Mouse (Mus musculus): ENCODE measurements at regions not wholly inside any gene's neighbourhood (a gene's known extent, or its start where the extent isn't known, plus 50 kb on each side); places are given as distances from the start of the nearest gene placed in this dataset.

DNA sequence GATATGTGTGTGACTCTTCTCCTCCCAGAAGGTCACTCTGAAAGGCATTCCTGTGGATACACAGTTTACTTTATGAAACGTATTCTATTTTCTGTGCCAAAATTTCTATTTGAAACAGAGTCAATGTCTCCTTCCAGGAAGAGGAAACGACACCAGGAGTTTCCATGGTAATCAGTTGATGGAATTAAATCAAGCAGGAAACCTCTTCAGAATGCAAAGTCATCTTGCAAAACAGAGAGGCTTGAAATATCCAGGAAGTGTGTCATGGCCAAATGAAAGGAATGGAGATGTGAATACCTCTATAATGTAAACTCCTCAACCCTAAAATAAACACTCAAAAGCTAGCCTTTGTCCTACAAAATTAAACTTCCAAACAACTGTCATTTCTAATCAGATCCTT, 189.0 kb upstream of the Agr3 start:
- H3K4me2 ChIP-seq (ENCODE audit: low read length) = no peak overlapping the region
- no peaks in the 10 kb centered on the region for H3K4me1 ChIP-seq (ENCODE audit: control insufficient read depth, insufficient read depth, low read length)
- ATAC-seq = 0 out of 2 replicates have a peak, but pooled peaks have one; percentile 14
- 50% methylated on average over 2 of the region's 2 CpGs for WGBS
- no peaks in the 10 kb centered on the region for H3K9me3 ChIP-seq (replicated peaks; ENCODE audit: control insufficient read depth, low read length, poor library complexity, severe bottlenecking)
- H3K9ac ChIP-seq (ENCODE audit: low read depth, low read length) = no peak overlapping the region
- H3K27ac ChIP-seq (ENCODE audit: low read length) = no peak overlapping the region
- no peaks in the 10 kb centered on the region for H3K27me3 ChIP-seq (ENCODE audit: control insufficient read depth, insufficient read depth, low read depth, low read length)
- no peak overlapping the region for H3K4me3 ChIP-seq (ENCODE audit: low read depth, low read length)
- H3K36me3 ChIP-seq (ENCODE audit: control insufficient read depth, insufficient read depth, low read length) = no peaks in the 10 kb centered on the region

DNA sequence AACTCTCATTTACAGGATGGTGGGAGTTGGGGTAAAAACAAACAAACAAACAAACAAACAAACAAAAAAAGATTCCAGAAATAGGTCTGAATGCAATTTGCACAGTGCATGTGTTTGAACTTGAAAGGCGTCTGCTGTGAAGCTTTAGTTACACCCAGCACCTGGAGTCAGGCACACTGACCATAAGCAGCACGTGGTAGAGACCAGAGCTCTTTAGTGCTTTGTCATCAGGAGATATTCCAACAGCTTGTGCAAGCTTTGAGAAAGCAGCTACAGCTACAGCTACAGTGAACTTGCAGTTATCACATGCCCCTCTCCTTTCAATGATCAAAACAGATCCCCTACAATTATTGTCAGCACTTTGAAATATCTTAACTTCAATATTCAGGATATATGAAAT, 190.4 kb upstream of the Agr3 start:
- H3K9me3 ChIP-seq (replicated peaks; ENCODE audit: control insufficient read depth, low read length, poor library complexity, severe bottlenecking) = no peaks in the 10 kb centered on the region
- H3K4me1 ChIP-seq (ENCODE audit: control insufficient read depth, insufficient read depth, low read length) = no peaks in the 10 kb centered on the region
- WGBS = 66% methylated on average over 2 of the region's 2 CpGs
- ATAC-seq = no peak
- H3K36me3 ChIP-seq (ENCODE audit: control insufficient read depth, insufficient read depth, low read length) = no peaks in the 10 kb centered on the region
- H3K27me3 ChIP-seq (ENCODE audit: control insufficient read depth, insufficient read depth, low read depth, low read length) = no peaks in the 10 kb centered on the region
- H3K4me2 ChIP-seq (ENCODE audit: low read length) = no peak overlapping the region
- no peak overlapping the region for H3K9ac ChIP-seq (ENCODE audit: low read depth, low read length)
- no peak overlapping the region for H3K27ac ChIP-seq (ENCODE audit: low read length)
- no peak overlapping the region for H3K4me3 ChIP-seq (ENCODE audit: low read depth, low read length)

DNA sequence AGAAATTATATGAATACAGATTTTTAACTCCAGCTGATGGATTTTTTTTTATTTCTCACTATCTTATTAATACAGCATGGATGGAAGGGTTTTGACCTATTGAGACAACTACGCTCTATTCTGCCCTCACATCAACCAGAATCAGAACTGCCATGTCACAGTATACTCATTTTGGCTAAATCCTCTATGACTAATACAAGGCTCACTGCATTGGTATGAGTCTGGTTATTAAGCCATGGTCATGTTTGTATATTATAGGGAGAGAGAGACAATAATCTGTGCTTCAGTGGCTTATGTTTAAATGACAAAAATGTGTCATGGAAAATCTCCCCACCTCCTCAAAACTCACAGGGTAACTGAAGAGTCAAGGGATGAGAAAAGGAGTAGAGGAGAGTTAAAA, 191.0 kb upstream of the Agr3 start:
- WGBS = 94% methylated on average over 1 of the region's 1 CpGs
- ATAC-seq = no peak
- H3K36me3 ChIP-seq (ENCODE audit: control insufficient read depth, insufficient read depth, low read length) = no peaks in the 10 kb centered on the region
- no peaks in the 10 kb centered on the region for H3K9me3 ChIP-seq (replicated peaks; ENCODE audit: control insufficient read depth, low read length, poor library complexity, severe bottlenecking)
- no peaks in the 10 kb centered on the region for H3K27me3 ChIP-seq (ENCODE audit: control insufficient read depth, insufficient read depth, low read depth, low read length)
- H3K4me1 ChIP-seq (ENCODE audit: control insufficient read depth, insufficient read depth, low read length) = no peaks in the 10 kb centered on the region
- no peak overlapping the region for H3K27ac ChIP-seq (ENCODE audit: low read length)
- H3K4me3 ChIP-seq (ENCODE audit: low read depth, low read length) = no peak overlapping the region
- no peak overlapping the region for H3K4me2 ChIP-seq (ENCODE audit: low read length)
- no peak overlapping the region for H3K9ac ChIP-seq (ENCODE audit: low read depth, low read length)

DNA sequence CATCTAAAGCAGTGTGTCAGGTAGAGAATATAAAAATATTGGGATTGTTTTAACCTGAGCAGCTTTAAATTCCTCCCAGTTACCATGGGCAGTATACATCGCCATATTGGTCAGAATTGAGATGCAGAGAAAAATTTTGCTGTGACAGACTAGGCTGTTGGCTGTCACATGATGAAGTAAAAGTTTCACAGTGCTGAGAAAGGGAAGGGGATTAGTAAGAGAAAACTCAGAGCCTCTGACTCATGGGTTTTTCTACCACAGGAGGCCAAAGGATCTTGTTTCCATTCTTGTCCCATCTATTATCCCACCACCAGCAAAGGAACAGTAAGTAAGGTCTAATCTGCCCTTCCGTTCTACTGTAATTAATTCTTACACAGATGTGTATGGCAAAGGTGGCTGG, 191.8 kb upstream of the Agr3 start:
- Histone ChIP-seq H3K4me3 (ENCODE audit: low read depth, low read length) (no peak overlapping the region), H3K36me3 (ENCODE audit: control insufficient read depth, insufficient read depth, low read length) (no peaks in the 10 kb centered on the region), H3K9me3 (replicated peaks; ENCODE audit: control insufficient read depth, low read length, poor library complexity, severe bottlenecking) (no peaks in the 10 kb centered on the region), H3K9ac (ENCODE audit: low read depth, low read length) (no peak overlapping the region), H3K27me3 (ENCODE audit: control insufficient read depth, insufficient read depth, low read depth, low read length) (no peaks in the 10 kb centered on the region), H3K4me2 (ENCODE audit: low read length) (no peak overlapping the region), H3K4me1 (ENCODE audit: control insufficient read depth, insufficient read depth, low read length) (no peaks in the 10 kb centered on the region), H3K27ac (ENCODE audit: low read length) (no peak overlapping the region)
- WGBS = 87% methylated on average over 2 of the region's 2 CpGs
- no peak for ATAC-seq

DNA sequence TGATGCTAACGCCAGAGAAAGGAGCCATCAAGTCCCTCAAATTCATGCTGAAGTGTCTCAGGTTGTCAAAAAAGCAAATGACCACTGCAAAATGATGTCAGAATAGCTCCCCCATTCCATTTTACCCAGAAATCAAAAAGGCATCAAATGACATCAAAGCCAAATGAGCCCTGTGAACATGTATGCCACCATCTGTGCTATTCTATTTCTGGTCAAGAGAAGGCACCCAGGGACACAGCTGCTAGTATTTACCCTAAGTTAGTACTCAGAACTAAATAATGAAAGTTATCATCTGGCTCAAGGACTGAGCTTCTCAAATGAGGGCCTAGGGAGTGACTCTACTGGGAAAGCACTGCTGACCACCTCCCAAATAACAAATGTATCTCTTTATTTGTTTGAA, 191.1 kb upstream of the Ahr start:
- WGBS = 89% methylated on average over 1 of the region's 1 CpGs

DNA sequence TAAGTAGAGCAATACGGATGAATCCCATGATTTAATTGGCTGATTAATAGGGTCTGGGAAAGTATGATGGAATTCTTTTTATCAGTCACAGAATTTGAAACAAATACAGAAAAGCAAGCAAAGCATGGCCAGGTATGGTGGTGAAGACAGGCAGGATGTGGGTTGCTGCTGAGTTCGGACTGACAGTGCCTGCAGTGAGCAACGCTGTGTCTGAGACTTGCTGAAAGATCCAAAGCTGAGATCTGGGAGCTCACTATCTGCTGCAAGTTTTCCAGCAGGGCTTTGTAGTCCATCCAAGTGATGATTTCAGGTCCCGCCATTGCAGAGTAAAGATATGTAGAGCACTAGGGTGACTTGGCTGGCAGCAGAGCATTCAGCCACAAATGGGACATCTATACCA, 189.3 kb upstream of the Ahr start:
- Histone ChIP-seq H3K9me3 (replicated peaks; ENCODE audit: control insufficient read depth, low read length, poor library complexity, severe bottlenecking) (no peaks in the 10 kb centered on the region), H3K4me1 (ENCODE audit: control insufficient read depth, insufficient read depth, low read length) (no peaks in the 10 kb centered on the region), H3K4me2 (ENCODE audit: low read length) (no peak overlapping the region), H3K4me3 (ENCODE audit: low read depth, low read length) (no peak overlapping the region), H3K36me3 (ENCODE audit: control insufficient read depth, insufficient read depth, low read length) (no peaks in the 10 kb centered on the region), H3K9ac (ENCODE audit: low read depth, low read length) (no peak overlapping the region), H3K27ac (ENCODE audit: low read length) (no peak overlapping the region), H3K27me3 (ENCODE audit: control insufficient read depth, insufficient read depth, low read depth, low read length) (no peaks in the 10 kb centered on the region)
- no peak for ATAC-seq
- WGBS = 95% methylated on average over 4 of the region's 4 CpGs

More for the DNA sequence above, 191.1 kb upstream of the Ahr start:
- Histone ChIP-seq H3K4me3 (ENCODE audit: low read depth, low read length) (no peak overlapping the region), H3K36me3 (ENCODE audit: control insufficient read depth, insufficient read depth, low read length) (no peaks in the 10 kb centered on the region), H3K4me1 (ENCODE audit: control insufficient read depth, insufficient read depth, low read length) (no peaks in the 10 kb centered on the region), H3K9me3 (replicated peaks; ENCODE audit: control insufficient read depth, low read length, poor library complexity, severe bottlenecking) (no peaks in the 10 kb centered on the region), H3K27ac (ENCODE audit: low read length) (no peak overlapping the region), H3K9ac (ENCODE audit: low read depth, low read length) (no peak overlapping the region), H3K4me2 (ENCODE audit: low read length) (no peak overlapping the region), H3K27me3 (ENCODE audit: control insufficient read depth, insufficient read depth, low read depth, low read length) (no peaks in the 10 kb centered on the region)
- no peak for ATAC-seq

DNA sequence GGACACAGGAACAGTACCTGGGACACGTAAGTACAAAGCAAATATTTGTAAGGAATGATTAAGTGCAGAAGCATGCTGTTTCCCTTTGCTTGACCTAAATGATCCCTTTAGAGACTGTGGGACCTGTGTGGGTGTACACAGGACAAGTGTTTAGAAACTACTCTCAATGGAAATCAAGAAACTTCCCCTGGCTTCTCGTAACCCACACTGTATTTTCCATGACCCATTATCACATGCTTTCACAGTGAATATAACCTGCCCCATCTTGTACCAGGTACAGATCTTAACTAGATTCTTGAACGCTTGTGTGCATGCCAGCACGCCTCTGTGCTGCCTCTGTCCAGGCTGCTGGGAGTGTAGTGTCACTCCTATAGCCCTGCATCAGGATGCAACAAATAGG, 177.8 kb upstream of the Ahr start:
- Histone ChIP-seq H3K9me3 (replicated peaks; ENCODE audit: control insufficient read depth, low read length, poor library complexity, severe bottlenecking) (no peaks in the 10 kb centered on the region), H3K4me2 (ENCODE audit: low read length) (no peak overlapping the region), H3K4me3 (ENCODE audit: low read depth, low read length) (no peak overlapping the region), H3K27ac (ENCODE audit: low read length) (no peak overlapping the region), H3K27me3 (ENCODE audit: control insufficient read depth, insufficient read depth, low read depth, low read length) (no peaks in the 10 kb centered on the region), H3K36me3 (ENCODE audit: control insufficient read depth, insufficient read depth, low read length) (no peaks in the 10 kb centered on the region), H3K4me1 (ENCODE audit: control insufficient read depth, insufficient read depth, low read length) (no peaks in the 10 kb centered on the region), H3K9ac (ENCODE audit: low read depth, low read length) (no peak overlapping the region)
- ATAC-seq = no peak
- WGBS = 90% methylated on average over 4 of the region's 4 CpGs

DNA sequence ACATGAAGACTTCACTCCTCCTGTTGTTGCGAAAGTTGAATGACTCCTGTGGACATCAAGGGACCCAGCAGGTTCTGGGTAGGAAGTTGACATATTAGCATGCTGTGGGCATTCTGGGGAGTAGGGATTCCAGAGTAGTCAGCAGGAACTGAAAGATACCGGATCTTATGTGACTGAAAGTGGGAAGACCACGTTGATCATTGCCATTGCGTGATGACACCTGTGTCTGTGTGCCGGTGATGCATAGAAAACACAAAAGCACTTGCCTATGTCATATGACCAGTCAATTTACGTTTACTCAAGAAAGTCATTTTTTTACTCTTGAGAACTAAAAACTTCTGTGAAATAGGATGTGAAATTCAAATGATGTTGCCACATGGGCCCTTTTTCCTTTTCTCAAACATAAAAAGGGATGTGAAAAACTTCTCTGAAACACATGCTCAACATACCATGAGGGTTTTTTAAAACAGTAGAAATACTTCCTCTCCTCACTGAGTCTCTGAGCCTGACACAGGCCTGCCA, 176.8 kb upstream of the Ahr start:
- H3K27ac ChIP-seq (ENCODE audit: low read length) = no peak overlapping the region
- no peaks in the 10 kb centered on the region for H3K9me3 ChIP-seq (replicated peaks; ENCODE audit: control insufficient read depth, low read length, poor library complexity, severe bottlenecking)
- no peaks in the 10 kb centered on the region for H3K4me1 ChIP-seq (ENCODE audit: control insufficient read depth, insufficient read depth, low read length)
- 91% methylated on average over 6 of the region's 6 CpGs for WGBS
- no peak overlapping the region for H3K9ac ChIP-seq (ENCODE audit: low read depth, low read length)
- H3K4me2 ChIP-seq (ENCODE audit: low read length) = no peak overlapping the region
- no peak for ATAC-seq
- H3K4me3 ChIP-seq (ENCODE audit: low read depth, low read length) = no peak overlapping the region
- H3K27me3 ChIP-seq (ENCODE audit: control insufficient read depth, insufficient read depth, low read depth, low read length) = no peaks in the 10 kb centered on the region
- no peaks in the 10 kb centered on the region for H3K36me3 ChIP-seq (ENCODE audit: control insufficient read depth, insufficient read depth, low read length)

DNA sequence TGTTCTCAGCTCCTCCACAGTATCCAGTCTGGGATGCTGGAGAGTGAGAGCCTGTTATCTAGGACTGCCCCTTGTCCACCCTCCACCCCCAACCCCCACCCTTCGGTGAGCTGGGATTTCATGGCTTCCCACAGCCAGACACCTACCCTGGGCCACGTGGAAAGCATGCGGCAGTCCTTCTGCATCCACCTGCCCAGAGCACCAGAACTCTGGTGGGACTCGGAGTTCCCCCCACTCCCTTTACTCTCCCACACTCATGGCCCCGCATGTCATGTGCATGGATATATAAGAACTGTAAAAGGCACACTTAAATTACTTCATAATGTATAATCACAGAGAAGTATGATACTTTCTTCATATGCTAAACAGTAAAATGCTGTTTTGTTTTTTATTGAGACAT, 175.5 kb upstream of the Ahr start:
- Histone ChIP-seq H3K4me3 (ENCODE audit: low read depth, low read length) (no peak overlapping the region), H3K27ac (ENCODE audit: low read length) (no peak overlapping the region), H3K4me2 (ENCODE audit: low read length) (no peak overlapping the region), H3K27me3 (ENCODE audit: control insufficient read depth, insufficient read depth, low read depth, low read length) (no peaks in the 10 kb centered on the region), H3K4me1 (ENCODE audit: control insufficient read depth, insufficient read depth, low read length) (no peaks in the 10 kb centered on the region), H3K36me3 (ENCODE audit: control insufficient read depth, insufficient read depth, low read length) (no peaks in the 10 kb centered on the region), H3K9ac (ENCODE audit: low read depth, low read length) (no peak overlapping the region), H3K9me3 (replicated peaks; ENCODE audit: control insufficient read depth, low read length, poor library complexity, severe bottlenecking) (no peaks in the 10 kb centered on the region)
- 69% methylated on average over 5 of the region's 5 CpGs for WGBS
- no peak for ATAC-seq

DNA sequence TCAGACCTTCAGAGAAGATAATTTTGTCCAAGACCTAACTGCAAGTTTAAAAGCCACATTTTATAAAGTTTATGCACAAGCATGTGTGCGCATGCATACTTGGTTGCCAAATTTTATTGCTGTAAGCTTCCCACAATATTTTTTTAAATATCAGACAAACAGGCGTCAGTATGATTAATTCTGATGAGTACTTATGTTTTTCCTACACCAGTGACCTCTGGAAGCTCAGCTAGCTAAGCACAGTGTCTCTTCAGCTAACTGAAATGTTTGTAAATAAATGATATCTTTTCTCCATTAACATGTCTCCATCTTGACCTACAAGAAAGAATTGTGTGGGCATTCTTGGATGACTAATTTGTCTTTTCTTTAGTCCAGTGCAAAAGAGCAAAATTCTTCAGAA, 168.6 kb upstream of the Ahr start:
- Histone ChIP-seq H3K27ac (ENCODE audit: low read length) (no peak overlapping the region), H3K9ac (ENCODE audit: low read depth, low read length) (no peak overlapping the region), H3K4me2 (ENCODE audit: low read length) (no peak overlapping the region), H3K36me3 (ENCODE audit: control insufficient read depth, insufficient read depth, low read length) (no peaks in the 10 kb centered on the region), H3K9me3 (replicated peaks; ENCODE audit: control insufficient read depth, low read length, poor library complexity, severe bottlenecking) (no peaks in the 10 kb centered on the region), H3K4me1 (ENCODE audit: control insufficient read depth, insufficient read depth, low read length) (no peaks in the 10 kb centered on the region), H3K27me3 (ENCODE audit: control insufficient read depth, insufficient read depth, low read depth, low read length) (no peaks in the 10 kb centered on the region), H3K4me3 (ENCODE audit: low read depth, low read length) (no peak overlapping the region)
- 86% methylated on average over 2 of the region's 2 CpGs for WGBS
- no peak for ATAC-seq
